Mouse (Mus musculus): ENCODE data around the gene Msl1.

Gene Msl1

GRCm38 (mm10) chr11:98764746-98765145, 30.6 kb upstream of the Msl1 start:
- no peak for DNase-seq

- no peak for DNase-seq
Measured at GRCm38 (mm10) chr11:98765421-98766309, 29.7 kb upstream of the Msl1 start.

GRCm38 (mm10) chr11:98766346-98766745, 29.0 kb upstream of the Msl1 start:
- DNase-seq = no peak

GRCm38 (mm10) chr11:98766816-98767215, 28.5 kb upstream of the Msl1 start:
- DNase-seq = no peak

- DNase-seq = peak; percentile 86
Measured at GRCm38 (mm10) chr11:98767276-98767675, 28.0 kb upstream of the Msl1 start.

- no peak for DNase-seq
Measured at GRCm38 (mm10) chr11:98767713-98768112, 27.6 kb upstream of the Msl1 start.

GRCm38 (mm10) chr11:98768127-98769006, 26.9 kb upstream of the Msl1 start:
- DNase-seq = peak; percentile 79

GRCm38 (mm10) chr11:98769007-98769954, 26.0 kb upstream of the Msl1 start:
- DNase-seq = no peak

GRCm38 (mm10) chr11:98770096-98770975, 25.0 kb upstream of the Msl1 start:
- DNase-seq = no peak

- DNase-seq = no peak
Measured at GRCm38 (mm10) chr11:98771131-98771530, 24.2 kb upstream of the Msl1 start.

GRCm38 (mm10) chr11:98771844-98772525, 23.3 kb upstream of the Msl1 start:
- no peak for DNase-seq

GRCm38 (mm10) chr11:98772667-98773171, 22.6 kb upstream of the Msl1 start:
- DNase-seq = peak; percentile 58

- peak; percentile 100 for DNase-seq
Measured at GRCm38 (mm10) chr11:98773635-98774295, 21.6 kb upstream of the Msl1 start.

GRCm38 (mm10) chr11:98774582-98775347, 20.6 kb upstream of the Msl1 start, which contains the start of gene Nr1d1:
Nr1d1 (minus strand) TSS chr11:98775333.
- DNase-seq = no peak

- peak; percentile 90 for DNase-seq
Measured at GRCm38 (mm10) chr11:98775348-98776051, 19.8 kb upstream of the Msl1 start.

- DNase-seq = no peak
Measured at GRCm38 (mm10) chr11:98776052-98776764, 19.1 kb upstream of the Msl1 start.

GRCm38 (mm10) chr11:98776843-98777590, 18.3 kb upstream of the Msl1 start:
- DNase-seq = peak; percentile 46

All from liver (tissue).